Mouse (Mus musculus) left cerebral cortex, adult 18-20 months (tissue): ENCODE data around the gene Rnf126. TPM values are rescaled to one million over a fixed set of nuclear protein-coding genes. Genes with fewer than 3 reads are reported as not detected.
A peak's percentile ranks its signal among the peaks of the same experiment; 100 is the strongest.

Experiments
- DNase-seq, 2 experiments: peaks; one replicate each; pipeline ENCODE4 v3.0.0; 2021 to 2022; ENCODE audit warnings: low spot score in 2 of 2, mixed read lengths in 1 of 2
- total RNA-seq, 2 experiments: library from RNA; stranded (reverse); gene quantifications; 2 replicates each; pipeline ENCODE4 v1.2.3; 2021

Gene Rnf126
- total RNA-seq, 2 experiments from 2014 or later, result 86.7 to 98.4 TPM

GRCm38 (mm10) chr10:79793051-79793737 is 26.4 kb upstream of the Rnf126 start, which contains the start of gene Palm:
TSS of gene Palm (plus strand) at chr10:79793572.
- peak; percentile 85 to 90 for DNase-seq

GRCm38 (mm10) chr10:79792339-79793040 is 25.7 kb upstream of the Rnf126 start:
- no peak for DNase-seq

- no peak for DNase-seq
Measured at GRCm38 (mm10) chr10:79790861-79791260, 24.1 kb upstream of the Rnf126 start, which contains the start of gene Prss57. TSS of gene Prss57 (minus strand) at chr10:79790961.

GRCm38 (mm10) chr10:79789581-79789980 is 22.8 kb upstream of the Rnf126 start:
- no peak for DNase-seq

GRCm38 (mm10) chr10:79788386-79789158 is 21.8 kb upstream of the Rnf126 start:
- DNase-seq, result peak; percentile 65 to 79

- DNase-seq, result no peak
Measured at GRCm38 (mm10) chr10:79783920-79784800, 17.4 kb upstream of the Rnf126 start.

GRCm38 (mm10) chr10:79783050-79783449 is 16.3 kb upstream of the Rnf126 start:
- DNase-seq, result no peak

- no peak for DNase-seq
Measured at GRCm38 (mm10) chr10:79781956-79782355, 15.2 kb upstream of the Rnf126 start.

- DNase-seq, result no peak
Measured at GRCm38 (mm10) chr10:79781139-79781538, 14.4 kb upstream of the Rnf126 start.

GRCm38 (mm10) chr10:79780664-79781015 is 13.9 kb upstream of the Rnf126 start:
- DNase-seq, result no peak

- peak; percentile 95 for DNase-seq
Measured at GRCm38 (mm10) chr10:79779784-79780663, 13.3 kb upstream of the Rnf126 start.

- DNase-seq, result no peak
Measured at GRCm38 (mm10) chr10:79779193-79779592, 12.4 kb upstream of the Rnf126 start.

- DNase-seq, result no peak
Measured at GRCm38 (mm10) chr10:79778006-79778405, 11.3 kb upstream of the Rnf126 start.

GRCm38 (mm10) chr10:79777103-79777531 is 10.4 kb upstream of the Rnf126 start, which contains the start of gene Fstl3:
TSS of gene Fstl3 (plus strand) at chr10:79777272.
- DNase-seq, result no peak

- no peak for DNase-seq
Measured at GRCm38 (mm10) chr10:79774486-79775279, 7.9 kb upstream of the Rnf126 start.

- DNase-seq, result no peak
Measured at GRCm38 (mm10) chr10:79773208-79773607, 6.5 kb upstream of the Rnf126 start.

GRCm38 (mm10) chr10:79772320-79772719 is 5.6 kb upstream of the Rnf126 start:
- no peak for DNase-seq

- DNase-seq, result no peak
Measured at GRCm38 (mm10) chr10:79769329-79769728, 2.6 kb upstream of the Rnf126 start.

- DNase-seq, result peak; percentile 71 to 78
Measured at GRCm38 (mm10) chr10:79768400-79768799, 1.6 kb upstream of the Rnf126 start.
